ENCODE assay signal across 11 mouse cellular contexts in the genomic region with DNA sequence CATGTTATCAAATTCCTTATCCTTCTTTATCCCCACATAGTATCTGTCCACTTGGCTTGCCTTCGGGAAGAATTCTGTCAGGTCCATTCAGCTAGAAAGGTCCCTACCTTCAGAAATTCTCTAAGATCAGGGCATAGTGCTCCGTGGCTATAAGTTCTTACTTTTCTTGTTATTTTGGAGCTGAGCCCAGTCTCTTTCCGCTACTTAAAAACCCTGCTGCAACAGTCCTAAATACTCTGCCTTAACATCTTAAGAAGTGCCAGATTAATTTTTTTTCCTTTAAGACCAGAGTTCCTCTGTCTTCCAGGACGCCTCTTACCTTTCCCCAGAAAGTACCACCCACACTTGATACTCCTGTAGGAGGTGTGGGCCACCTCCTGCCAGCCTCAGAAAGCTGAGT. TPM values are rescaled to one million over a fixed set of nuclear protein-coding genes. Genes with fewer than 3 reads are reported as not detected.
DNase-seq lines count a peak whose midpoint lies in the region; ATAC-seq and TF ChIP-seq lines count a peak whose summit lies in the region.
"Had no signal": no experiment of that assay in that cellular context is flagged by ENCODE, and none has a peak within 500 bp of the region (broad histone marks: within the 10 kb centered on the region; RNA-seq: fewer than 3 reads in every experiment).

No protein-coding gene starts in this region.

- no peak for DNase-seq in gastrocnemius, adult 2 months
- DNase-seq in gastrocnemius, postnatal 25 days = no peak
- DNase-seq in kidney, postnatal 36 days = no peak
- peak; percentile 12 for DNase-seq in testis, postnatal 10 days (ENCODE audit: low spot score)
- DNase-seq in testis, postnatal 14 days (ENCODE audit: low spot score) = no peak
- DNase-seq in stomach, postnatal 0 days (ENCODE audit: low spot score) = no peak
- DNase-seq in retina, embryonic 14.5 days (ENCODE audit: low spot score) = no peak
- DNase-seq: cerebellum, adult 11 months; thymus, adult 2 months had no signal

- H3K27me3 ChIP-seq in kidney, embryonic 15.5 days = no peaks in the 10 kb centered on the region
- H3K27me3 ChIP-seq in stomach, postnatal 0 days (ENCODE audit: control insufficient read depth, insufficient read depth, low read length) = no peaks in the 10 kb centered on the region
- H3K27me3 ChIP-seq: midbrain, embryonic 15.5 days had no signal

- peaks cover 91% of the 10 kb centered on the region for H3K4me1 ChIP-seq in kidney, embryonic 15.5 days
- H3K4me1 ChIP-seq in stomach, postnatal 0 days (replicated peaks; ENCODE audit: control insufficient read depth, insufficient read depth) = peaks cover 35% of the 10 kb centered on the region

- no peak overlapping the region for H3K9ac ChIP-seq in kidney, embryonic 15.5 days
- H3K9ac ChIP-seq in stomach, postnatal 0 days (ENCODE audit: low read length) = no peak overlapping the region
- H3K9ac ChIP-seq: midbrain, embryonic 15.5 days had no signal

- TF ChIP-seq CTCF in gastrocnemius, adult 2 months (IDR thresholded peaks at IDR 0.05) = no peak
- no peak for TF ChIP-seq CTCF in stomach, postnatal 0 days (IDR thresholded peaks at IDR 0.05; ENCODE audit: low read depth)

- no peaks in the 10 kb centered on the region for H3K9me3 ChIP-seq in kidney, embryonic 15.5 days (replicated peaks)
- no peaks in the 10 kb centered on the region for H3K9me3 ChIP-seq in stomach, postnatal 0 days (ENCODE audit: control insufficient read depth, low read length)
- H3K9me3 ChIP-seq: midbrain, embryonic 15.5 days had no signal

- intact Hi-C loops in gastrocnemius, adult 2 months (cut with DNase I) = no loop called here

- no peak overlapping the region for H3K4me2 ChIP-seq in kidney, embryonic 15.5 days
- H3K4me2 ChIP-seq in stomach, postnatal 0 days (replicated peaks; ENCODE audit: low read depth) = no peak overlapping the region
- H3K4me2 ChIP-seq: midbrain, embryonic 15.5 days had no signal

- H3K36me3 ChIP-seq in kidney, embryonic 15.5 days = no peaks in the 10 kb centered on the region
- H3K36me3 ChIP-seq in stomach, postnatal 0 days (ENCODE audit: control insufficient read depth, insufficient read depth, low read length) = no peaks in the 10 kb centered on the region
- H3K36me3 ChIP-seq: midbrain, embryonic 15.5 days had no signal

- no peak for TF ChIP-seq EP300 in stomach, postnatal 0 days (optimal IDR thresholded peaks at IDR 0.05)

- ATAC-seq in kidney, embryonic 15.5 days (replicated peaks; ENCODE audit: low FRiP score) = no peak
- ATAC-seq in stomach, postnatal 0 days (ENCODE audit: low FRiP score, low TSS enrichment) = no peak
- ATAC-seq: midbrain, embryonic 15.5 days had no signal

- peak overlapping the region; percentile 85 for H3K27ac ChIP-seq in gastrocnemius, adult 2 months
- peak overlapping the region; percentile 91 for H3K27ac ChIP-seq in kidney, embryonic 15.5 days
- peak overlapping the region; percentile 83 for H3K27ac ChIP-seq in stomach, postnatal 0 days (replicated peaks)

- WGBS in kidney, embryonic 15.5 days = 41% methylated on average over 4 of the region's 4 CpGs
- 17% methylated on average over 4 of the region's 4 CpGs for WGBS in stomach, postnatal 0 days

- peak overlapping the region; percentile 23; the same call in 1 of the 2 replicates for H3K4me3 ChIP-seq in gastrocnemius, adult 2 months
- no peak overlapping the region for H3K4me3 ChIP-seq in kidney, embryonic 15.5 days (replicated peaks)
- no peak overlapping the region for H3K4me3 ChIP-seq in stomach, postnatal 0 days (ENCODE audit: low read depth, low read length)
- H3K4me3 ChIP-seq: midbrain, embryonic 15.5 days had no signal

RNA-seq across cellular contexts. Expression of gene Tspan14, which starts 6.4 kb away (rescaled TPM):
- total RNA-seq in gastrocnemius, adult 2 months (2021) = 10 to 100 TPM; 11.0 to 16.8 TPM
- total RNA-seq in gastrocnemius, postnatal 25 days (2021) = 10 to 100 TPM; 10.4 to 12.3 TPM
- polyA plus RNA-seq in kidney, embryonic 15.5 days (2015; fragmentation: Nextera tagmentation; extraction: Ambion mirVana) = 109 and 112 TPM in 2 replicates
- polyA plus RNA-seq in stomach, postnatal 0 days (2015; fragmentation: Nextera tagmentation; extraction: Ambion mirVana) = 38.1 and 38.8 TPM in 2 replicates

RNA-seq across cellular contexts. Expression of gene Fam213a, which starts 53.4 kb away (rescaled TPM):
- 10 to 100 TPM; 21.9 to 28.6 TPM for total RNA-seq in gastrocnemius, adult 2 months (2021)
- total RNA-seq in gastrocnemius, postnatal 25 days (2021) = 10 to 100 TPM; 15.6 to 18.9 TPM
- polyA plus RNA-seq in kidney, embryonic 15.5 days (2015; fragmentation: Nextera tagmentation; extraction: Ambion mirVana) = 96.8 and 103 TPM in 2 replicates
- polyA plus RNA-seq in stomach, postnatal 0 days (2015; fragmentation: Nextera tagmentation; extraction: Ambion mirVana) = 32.4 and 34.5 TPM in 2 replicates
